Mouse (Mus musculus): ENCODE data around the gene Hist1h1a. TPM values are rescaled to one million over a fixed set of nuclear protein-coding genes. Genes with fewer than 3 reads are reported as not detected.
"Not testable (repeated sequence)": the region's sequence is repeated elsewhere in the genome, so short reads cannot be mapped to it uniquely, and the experiment has no call there.

Hist1h1a gene
- polyA plus RNA-seq, 1 experiment from 2014 or later: 4.0 TPM

DNA sequence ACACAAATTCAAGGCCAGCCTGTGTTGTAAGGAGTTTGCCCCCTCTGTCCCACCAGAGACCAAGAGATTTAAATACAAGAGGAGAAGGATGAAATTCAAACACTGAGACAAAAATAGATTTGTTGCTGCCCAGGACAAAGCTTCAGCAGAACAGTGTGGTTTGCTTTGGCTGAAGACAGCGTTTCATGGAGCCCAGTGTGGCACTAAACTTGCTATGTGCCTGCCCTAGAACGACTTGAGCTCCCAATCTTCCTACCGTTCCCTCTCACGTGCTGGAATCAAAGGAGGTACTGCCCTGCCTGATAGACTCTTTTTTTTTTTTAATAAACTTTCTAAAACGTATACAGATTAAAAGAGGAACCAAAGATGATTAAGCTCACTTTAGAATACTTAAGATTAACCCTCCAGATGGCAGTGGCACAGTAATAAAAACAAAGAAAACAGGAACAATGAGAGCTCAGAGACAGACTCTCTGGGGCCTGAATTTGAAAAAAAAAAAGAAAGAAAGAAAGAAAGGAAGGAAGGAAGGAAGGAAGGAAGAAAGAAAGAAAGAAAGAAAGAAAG is 5.5 kb downstream of the Hist1h1a start:
- no peak overlapping the region for H3K4me3 ChIP-seq (ENCODE audit: low read depth, low read length)
- DNase-seq (ENCODE audit: low spot score): no peak
- WGBS: 41% methylated on average over 5 of the region's 5 CpGs
- no peaks in the 10 kb centered on the region for H3K27me3 ChIP-seq (ENCODE audit: control insufficient read depth, insufficient read depth, low read length)
- no peaks in the 10 kb centered on the region for H3K9me3 ChIP-seq (ENCODE audit: control insufficient read depth, low read length)
- H3K36me3 ChIP-seq (ENCODE audit: control insufficient read depth, insufficient read depth, low read length): no peaks in the 10 kb centered on the region
- H3K27ac ChIP-seq (ENCODE audit: low read depth, low read length): no peak overlapping the region
- H3K4me2 ChIP-seq (ENCODE audit: low read depth, low read length, severe bottlenecking): no peak overlapping the region
- H3K9ac ChIP-seq (ENCODE audit: low read length): no peak overlapping the region
- 0 out of 2 replicates have a peak, but pooled peaks cover 2% of the 10 kb centered on the region for H3K4me1 ChIP-seq (replicated peaks; ENCODE audit: control insufficient read depth, insufficient read depth, low read length)
- no peak for ATAC-seq (replicated peaks; ENCODE audit: low FRiP score)

DNA sequence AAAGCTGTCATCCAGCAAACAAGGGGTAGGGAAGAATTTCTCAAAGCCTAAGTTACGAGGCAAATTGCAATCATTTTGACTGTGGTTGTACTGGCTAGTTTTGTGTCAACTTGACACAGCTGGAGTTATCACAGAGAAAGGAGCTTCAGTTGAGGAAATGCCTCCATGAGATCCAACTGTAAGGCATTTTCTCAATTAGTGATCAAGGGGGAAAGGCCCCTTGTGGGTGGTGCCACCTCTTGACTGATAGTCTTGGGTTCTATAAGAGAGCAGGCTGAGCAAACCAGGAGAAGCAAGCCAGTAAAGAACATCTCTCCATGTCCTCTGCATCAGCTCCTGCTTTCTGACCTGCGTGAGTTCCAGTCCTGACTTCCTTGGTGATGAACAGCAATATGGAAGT is 6.1 kb downstream of the Hist1h1a start, which contains the start of gene Trim38:
Gene Trim38, plus strand, starts transcription at position 301 of the 400 bp plus-strand sequence.
- ATAC-seq (replicated peaks; ENCODE audit: low FRiP score); H3K9ac ChIP-seq (ENCODE audit: low read length); H3K9me3 ChIP-seq (ENCODE audit: control insufficient read depth, low read length); DNase-seq (ENCODE audit: low spot score); H3K27ac ChIP-seq (ENCODE audit: low read depth, low read length); H3K27me3 ChIP-seq (ENCODE audit: control insufficient read depth, insufficient read depth, low read length); H3K36me3 ChIP-seq (ENCODE audit: control insufficient read depth, insufficient read depth, low read length); H3K4me2 ChIP-seq (ENCODE audit: low read depth, low read length, severe bottlenecking); H3K4me1 ChIP-seq (replicated peaks; ENCODE audit: control insufficient read depth, insufficient read depth, low read length); H3K4me3 ChIP-seq (ENCODE audit: low read depth, low read length): not testable (repeated sequence)
- WGBS: 82% methylated on average over 2 of the region's 2 CpGs

DNA sequence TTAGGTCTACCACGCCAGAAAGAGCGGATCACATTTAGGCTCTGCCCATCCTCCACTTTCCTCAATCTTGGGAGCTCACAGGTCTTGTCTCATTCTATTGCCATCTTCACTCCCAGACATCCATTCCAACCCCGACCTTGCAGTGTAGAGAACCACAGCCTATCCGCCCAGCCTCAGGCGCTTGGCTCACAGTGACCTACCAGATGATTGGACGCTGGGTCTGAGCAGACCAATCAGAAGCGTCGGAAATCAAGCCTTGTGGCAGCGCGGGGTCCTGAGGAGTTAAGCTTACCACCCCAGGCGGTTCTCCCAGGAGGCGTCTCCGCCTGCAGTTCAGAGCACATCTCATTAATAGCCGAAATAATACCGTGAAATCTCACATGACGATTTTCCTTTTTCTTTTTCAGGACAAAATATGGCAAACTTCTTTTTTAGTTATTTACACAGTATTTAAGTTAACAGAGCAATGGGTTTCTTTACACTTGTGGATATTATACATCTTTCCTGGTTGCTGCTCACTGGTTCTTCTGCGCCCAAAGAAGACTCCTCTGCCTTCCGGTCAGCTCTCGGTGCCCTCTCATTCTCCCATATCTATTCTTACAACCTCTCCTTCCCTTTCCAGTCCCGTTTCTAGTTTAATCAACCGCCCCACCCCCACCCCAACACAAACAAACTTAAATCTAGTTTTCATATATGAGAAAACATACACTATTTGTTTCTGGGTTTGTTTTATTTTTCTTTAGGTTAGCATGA is 9.3 kb downstream of the Hist1h1a start:
- Histone ChIP-seq H3K9me3 (ENCODE audit: control insufficient read depth, low read length) (no peaks in the 10 kb centered on the region), H3K36me3 (ENCODE audit: control insufficient read depth, insufficient read depth, low read length) (no peaks in the 10 kb centered on the region), H3K4me2 (ENCODE audit: low read depth, low read length, severe bottlenecking) (peak overlapping the region; percentile 26; the same call in 1 of the 2 replicates), H3K27ac (ENCODE audit: low read depth, low read length) (no peak overlapping the region), H3K9ac (ENCODE audit: low read length) (no peak overlapping the region), H3K4me1 (replicated peaks; ENCODE audit: control insufficient read depth, insufficient read depth, low read length) (0 out of 2 replicates have a peak, but pooled peaks cover 2% of the 10 kb centered on the region), H3K27me3 (ENCODE audit: control insufficient read depth, insufficient read depth, low read length) (no peaks in the 10 kb centered on the region), H3K4me3 (ENCODE audit: low read depth, low read length) (no peak overlapping the region)
- DNase-seq (ENCODE audit: low spot score) (peak; percentile 69), ATAC-seq (replicated peaks; ENCODE audit: low FRiP score) (peak; percentile 91)
- WGBS: 26% methylated on average over 21 of the region's 21 CpGs

- Histone ChIP-seq H3K4me3 (ENCODE audit: low read depth, low read length) (no peak overlapping the region), H3K27ac (ENCODE audit: low read depth, low read length) (no peak overlapping the region), H3K9me3 (ENCODE audit: control insufficient read depth, low read length) (no peaks in the 10 kb centered on the region), H3K27me3 (ENCODE audit: control insufficient read depth, insufficient read depth, low read length) (no peaks in the 10 kb centered on the region), H3K4me2 (ENCODE audit: low read depth, low read length, severe bottlenecking) (no peak overlapping the region), H3K9ac (ENCODE audit: low read length) (no peak overlapping the region), H3K36me3 (ENCODE audit: control insufficient read depth, insufficient read depth, low read length) (no peaks in the 10 kb centered on the region), H3K4me1 (replicated peaks; ENCODE audit: control insufficient read depth, insufficient read depth, low read length) (no peaks in the 10 kb centered on the region)
- no peak for DNase-seq (ENCODE audit: low spot score)
- WGBS: 89% methylated on average over 7 of the region's 7 CpGs
- ATAC-seq (replicated peaks; ENCODE audit: low FRiP score): no peak
These were observed 14.9 kb downstream of the Hist1h1a start for GRCm38 (mm10) chr13:23778339-23778738.

- Histone ChIP-seq H3K4me3 (ENCODE audit: low read depth, low read length) (no peak overlapping the region), H3K27me3 (ENCODE audit: control insufficient read depth, insufficient read depth, low read length) (no peaks in the 10 kb centered on the region), H3K4me2 (ENCODE audit: low read depth, low read length, severe bottlenecking) (no peak overlapping the region), H3K36me3 (ENCODE audit: control insufficient read depth, insufficient read depth, low read length) (no peaks in the 10 kb centered on the region), H3K4me1 (replicated peaks; ENCODE audit: control insufficient read depth, insufficient read depth, low read length) (no peaks in the 10 kb centered on the region), H3K27ac (ENCODE audit: low read depth, low read length) (no peak overlapping the region), H3K9me3 (ENCODE audit: control insufficient read depth, low read length) (no peaks in the 10 kb centered on the region), H3K9ac (ENCODE audit: low read length) (no peak overlapping the region)
- no peak for DNase-seq (ENCODE audit: low spot score)
- 87% methylated on average over 4 of the region's 4 CpGs for WGBS
- ATAC-seq (replicated peaks; ENCODE audit: low FRiP score): no peak
These were observed 15.6 kb downstream of the Hist1h1a start for GRCm38 (mm10) chr13:23779025-23779424.

- DNase-seq (ENCODE audit: low spot score) (no peak), ATAC-seq (replicated peaks; ENCODE audit: low FRiP score) (no peak)
- Histone ChIP-seq H3K9me3 (ENCODE audit: control insufficient read depth, low read length) (no peaks in the 10 kb centered on the region), H3K36me3 (ENCODE audit: control insufficient read depth, insufficient read depth, low read length) (no peaks in the 10 kb centered on the region), H3K9ac (ENCODE audit: low read length) (no peak overlapping the region), H3K4me1 (replicated peaks; ENCODE audit: control insufficient read depth, insufficient read depth, low read length) (no peaks in the 10 kb centered on the region), H3K4me3 (ENCODE audit: low read depth, low read length) (no peak overlapping the region), H3K27me3 (ENCODE audit: control insufficient read depth, insufficient read depth, low read length) (no peaks in the 10 kb centered on the region), H3K4me2 (ENCODE audit: low read depth, low read length, severe bottlenecking) (no peak overlapping the region), H3K27ac (ENCODE audit: low read depth, low read length) (no peak overlapping the region)
- WGBS: 47% methylated on average over 2 of the region's 2 CpGs
These were observed 29.1 kb downstream of the Hist1h1a start for GRCm38 (mm10) chr13:23792520-23792919.

DNA sequence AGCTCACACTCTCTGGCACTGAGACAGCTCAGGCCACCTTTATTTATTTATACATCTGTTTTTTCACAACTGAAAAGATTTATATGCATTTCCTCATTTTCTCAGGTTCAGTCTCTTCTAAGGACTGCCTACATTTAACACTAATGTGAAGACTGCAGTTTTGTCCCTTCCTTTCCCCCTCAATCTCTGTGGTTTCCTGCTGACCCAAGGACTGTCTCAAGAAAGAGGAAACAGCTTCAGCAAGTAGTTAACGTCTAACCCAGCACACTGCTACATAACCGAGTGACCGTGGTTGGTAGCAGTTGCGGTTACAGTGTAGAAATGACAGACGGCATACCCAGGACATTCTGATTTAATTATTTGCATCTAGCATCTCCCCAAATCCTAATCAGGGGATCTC is 35.9 kb downstream of the Hist1h1a start:
- WGBS: 91% methylated on average over 5 of the region's 5 CpGs
- H3K4me2 ChIP-seq (ENCODE audit: low read depth, low read length, severe bottlenecking): no peak overlapping the region
- ATAC-seq (replicated peaks; ENCODE audit: low FRiP score): no peak

DNA sequence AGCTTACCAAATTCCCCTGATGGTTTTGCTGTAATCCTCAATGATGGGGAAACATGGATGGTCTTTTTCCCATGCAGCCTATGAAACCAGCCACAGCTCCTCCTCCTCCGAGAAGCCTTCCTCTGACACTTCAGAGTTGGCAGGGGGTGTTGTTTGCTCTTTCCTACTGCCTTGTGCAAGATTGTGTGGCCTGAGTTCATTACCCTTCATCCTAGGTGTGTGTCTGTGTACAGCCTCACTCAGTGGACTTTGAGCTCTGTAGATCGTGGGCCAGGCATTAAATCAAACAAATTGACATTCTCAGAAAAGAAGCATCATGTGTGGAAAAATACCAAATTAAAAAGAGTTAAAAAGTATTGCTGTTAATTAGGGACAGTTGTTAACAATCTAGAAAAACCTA is 41.1 kb downstream of the Hist1h1a start:
- H3K4me1 ChIP-seq (replicated peaks; ENCODE audit: control insufficient read depth, insufficient read depth, low read length): no peaks in the 10 kb centered on the region
- no peaks in the 10 kb centered on the region for H3K9me3 ChIP-seq (ENCODE audit: control insufficient read depth, low read length)
- no peaks in the 10 kb centered on the region for H3K27me3 ChIP-seq (ENCODE audit: control insufficient read depth, insufficient read depth, low read length)
- H3K36me3 ChIP-seq (ENCODE audit: control insufficient read depth, insufficient read depth, low read length): no peaks in the 10 kb centered on the region
- no peak overlapping the region for H3K4me2 ChIP-seq (ENCODE audit: low read depth, low read length, severe bottlenecking)
- ATAC-seq (replicated peaks; ENCODE audit: low FRiP score) (no peak), DNase-seq (ENCODE audit: low spot score) (no peak)
- 87% methylated on average over 2 of the region's 2 CpGs for WGBS
- H3K27ac ChIP-seq (ENCODE audit: low read depth, low read length): no peak overlapping the region
- H3K4me3 ChIP-seq (ENCODE audit: low read depth, low read length): no peak overlapping the region
- H3K9ac ChIP-seq (ENCODE audit: low read length): no peak overlapping the region

More for the DNA sequence above, 35.9 kb downstream of the Hist1h1a start:
- no peak overlapping the region for H3K9ac ChIP-seq (ENCODE audit: low read length)
- no peak overlapping the region for H3K4me3 ChIP-seq (ENCODE audit: low read depth, low read length)
- no peak for DNase-seq (ENCODE audit: low spot score)
- H3K36me3 ChIP-seq (ENCODE audit: control insufficient read depth, insufficient read depth, low read length): no peaks in the 10 kb centered on the region
- no peaks in the 10 kb centered on the region for H3K27me3 ChIP-seq (ENCODE audit: control insufficient read depth, insufficient read depth, low read length)
- H3K4me1 ChIP-seq (replicated peaks; ENCODE audit: control insufficient read depth, insufficient read depth, low read length): no peaks in the 10 kb centered on the region
- H3K27ac ChIP-seq (ENCODE audit: low read depth, low read length): no peak overlapping the region
- no peaks in the 10 kb centered on the region for H3K9me3 ChIP-seq (ENCODE audit: control insufficient read depth, low read length)

Measured in forebrain, embryonic 11.5 days (tissue).